Mouse (Mus musculus) heart, embryonic 16.5 days (tissue): ENCODE data around the gene Pbxip1. TPM values are rescaled to one million over a fixed set of nuclear protein-coding genes. Genes with fewer than 3 reads are reported as not detected.

Source experiments
- ATAC-seq: fragments of 200-750 bp; cut with Nextera tagmentation; replicated peaks from 2 replicates; pipeline ENCODE4 v1.8.0; 2017; ENCODE audit warnings: moderate number of reproducible peaks; ENCODE audit not compliant: insufficient read depth, low FRiP score; ENCODE audit errors: extremely low read depth
- H3K27ac ChIP-seq: fragments of 300-500 bp; sonication (generic); 2 replicates; pipeline ENCODE4 v1.5.1; 2014; ENCODE audit warnings: mild to moderate bottlenecking, low read length, control low read depth, moderate library complexity
- H3K27me3 ChIP-seq: fragments of 300-500 bp; sonication (generic); 2 replicates; pipeline ENCODE4 v1.6.1; 2014; ENCODE audit warnings: low read length, mixed read lengths; ENCODE audit not compliant: control insufficient read depth, insufficient read depth
- H3K36me3 ChIP-seq: fragments of 300-500 bp; sonication (generic); 2 replicates; pipeline ENCODE4 v1.6.1; 2014; ENCODE audit not compliant: control insufficient read depth, insufficient read depth
- H3K4me1 ChIP-seq: fragments of 300-500 bp; sonication (generic); 2 replicates; pipeline ENCODE4 v1.6.1; 2014; ENCODE audit warnings: low read length, mixed read lengths; ENCODE audit not compliant: control insufficient read depth, insufficient read depth
- H3K4me2 ChIP-seq: fragments of 300-500 bp; sonication (generic); 2 replicates; pipeline ENCODE4 v1.6.1; 2014; ENCODE audit warnings: low read depth, mild to moderate bottlenecking, control low read depth, low read length
- H3K4me3 ChIP-seq: fragments of 300-500 bp; sonication (generic); 2 replicates; pipeline ENCODE4 v1.5.1; 2014; ENCODE audit warnings: mild to moderate bottlenecking, control low read depth, low read length
- H3K9ac ChIP-seq: fragments of 300-500 bp; sonication (generic); 2 replicates; pipeline ENCODE4 v1.6.1; 2014; ENCODE audit warnings: low read length, control low read depth
- H3K9me3 ChIP-seq: fragments of 300-500 bp; sonication (generic); replicated peaks from 2 replicates; pipeline ENCODE4 v1.6.1; 2016; ENCODE audit warnings: low read length; ENCODE audit not compliant: control insufficient read depth
- WGBS: fragments of 180-500 bp; shearing (Covaris S2); extraction: QIAGEN DNeasy Blood & Tissue Kit; methylation state at CpG from one replicate; pipeline ENCODE4 v1.1.7; 2014; 5-methylcytosine and 5-hydroxymethylcytosine counted together
- polyA plus RNA-seq: library from polyadenylated mRNA; unstranded; fragments of >200 nt; fragmentation: Nextera tagmentation; extraction: Ambion mirVana; gene quantifications from 2 replicates; pipeline ENCODE4 v1.2.1, GENCODE M21; 2015

Gene Pbxip1
- polyA plus RNA-seq, 1 experiment from 2014 or later: 67.5 TPM

- Histone ChIP-seq H3K27me3 (no peaks in the 10 kb centered on the region), H3K9ac (peak overlapping the region; percentile 77), H3K4me2 (peak overlapping the region; percentile 85), H3K36me3 (peaks cover 23% of the 10 kb centered on the region), H3K27ac (peak overlapping the region; percentile 100), H3K9me3 (no peaks in the 10 kb centered on the region), H3K4me1 (peaks cover 36% of the 10 kb centered on the region), H3K4me3 (peak overlapping the region; percentile 90)
- WGBS: 0% methylated on average over 16 of the region's 16 CpGs
- ATAC-seq: peak; percentile 29
Observed at GRCm38 (mm10) chr3:89418861-89419250, 17.6 kb upstream of the Pbxip1 start.

- 3% methylated on average over 9 of the region's 9 CpGs for WGBS
- peaks cover 36% of the 10 kb centered on the region for H3K4me1 ChIP-seq
- 0 out of 2 replicates have a peak, but pooled peaks have one; percentile 3 for ATAC-seq
- peaks cover 18% of the 10 kb centered on the region for H3K36me3 ChIP-seq
- H3K27ac ChIP-seq: peak overlapping the region; percentile 100
- H3K9ac ChIP-seq: peak overlapping the region; percentile 77
- H3K4me2 ChIP-seq: peak overlapping the region; percentile 85
- H3K27me3 ChIP-seq: no peaks in the 10 kb centered on the region
- H3K4me3 ChIP-seq: peak overlapping the region; percentile 90
- H3K9me3 ChIP-seq: no peaks in the 10 kb centered on the region
Observed at GRCm38 (mm10) chr3:89419571-89419970, 16.9 kb upstream of the Pbxip1 start.

- Histone ChIP-seq H3K27ac (peak overlapping the region; percentile 100), H3K4me1 (peaks cover 36% of the 10 kb centered on the region), H3K4me2 (peak overlapping the region; percentile 85), H3K4me3 (peak overlapping the region; percentile 90), H3K9ac (peak overlapping the region; percentile 77), H3K27me3 (no peaks in the 10 kb centered on the region), H3K9me3 (no peaks in the 10 kb centered on the region), H3K36me3 (peaks cover 16% of the 10 kb centered on the region)
- 18% methylated on average over 3 of the region's 3 CpGs for WGBS
- no peak for ATAC-seq
Observed at GRCm38 (mm10) chr3:89419981-89420380, 16.5 kb upstream of the Pbxip1 start.

- Histone ChIP-seq H3K4me2 (peak overlapping the region; percentile 85), H3K4me1 (peaks cover 36% of the 10 kb centered on the region), H3K36me3 (peaks cover 12% of the 10 kb centered on the region), H3K27ac (peak overlapping the region; percentile 100), H3K9ac (peak overlapping the region; percentile 38), H3K27me3 (no peaks in the 10 kb centered on the region), H3K9me3 (no peaks in the 10 kb centered on the region), H3K4me3 (peak overlapping the region; percentile 56)
- 41% methylated on average over 2 of the region's 2 CpGs for WGBS
- ATAC-seq: no peak
Observed at GRCm38 (mm10) chr3:89420421-89420820, 16.1 kb upstream of the Pbxip1 start.

- no peaks in the 10 kb centered on the region for H3K9me3 ChIP-seq
- peak; percentile 67 for ATAC-seq
- peak overlapping the region; percentile 72 for H3K9ac ChIP-seq
- peaks cover 9% of the 10 kb centered on the region for H3K36me3 ChIP-seq
- 8% methylated on average over 11 of the region's 11 CpGs for WGBS
- peak overlapping the region; percentile 56 for H3K4me3 ChIP-seq
- H3K27me3 ChIP-seq: no peaks in the 10 kb centered on the region
- H3K4me1 ChIP-seq: peaks cover 36% of the 10 kb centered on the region
- H3K4me2 ChIP-seq: peak overlapping the region; percentile 85
- H3K27ac ChIP-seq: peak overlapping the region; percentile 100
Observed at GRCm38 (mm10) chr3:89421002-89421774, 15.3 kb upstream of the Pbxip1 start.

- no peak for ATAC-seq
- peak overlapping the region; percentile 56 for H3K4me3 ChIP-seq
- 13% methylated on average over 22 of the region's 22 CpGs for WGBS
Observed at GRCm38 (mm10) chr3:89421810-89422473, 14.6 kb upstream of the Pbxip1 start.

GRCm38 (mm10) chr3:89422556-89423205 lies 13.8 kb upstream of the Pbxip1 start:
- peaks cover 25% of the 10 kb centered on the region for H3K4me1 ChIP-seq
- H3K9me3 ChIP-seq: no peaks in the 10 kb centered on the region
- H3K4me2 ChIP-seq: peak overlapping the region; percentile 85
- no peak for ATAC-seq
- H3K36me3 ChIP-seq: peaks cover 23% of the 10 kb centered on the region
- no peak overlapping the region for H3K27ac ChIP-seq
- H3K4me3 ChIP-seq: peak overlapping the region; percentile 56
- WGBS: 61% methylated on average over 6 of the region's 6 CpGs
- peak overlapping the region; percentile 72 for H3K9ac ChIP-seq
- no peaks in the 10 kb centered on the region for H3K27me3 ChIP-seq

More at GRCm38 (mm10) chr3:89421810-89422473, 14.6 kb upstream of the Pbxip1 start:
- H3K9me3 ChIP-seq: no peaks in the 10 kb centered on the region
- peaks cover 32% of the 10 kb centered on the region for H3K4me1 ChIP-seq
- H3K9ac ChIP-seq: peak overlapping the region; percentile 72
- peak overlapping the region; percentile 100 for H3K27ac ChIP-seq
- no peaks in the 10 kb centered on the region for H3K27me3 ChIP-seq
- peak overlapping the region; percentile 85 for H3K4me2 ChIP-seq
- H3K36me3 ChIP-seq: peaks cover 16% of the 10 kb centered on the region

GRCm38 (mm10) chr3:89424416-89425140 lies 11.9 kb upstream of the Pbxip1 start:
- no peak overlapping the region for H3K27ac ChIP-seq
- H3K36me3 ChIP-seq: peaks cover 28% of the 10 kb centered on the region
- H3K4me3 ChIP-seq: no peak overlapping the region
- H3K27me3 ChIP-seq: no peaks in the 10 kb centered on the region
- H3K4me1 ChIP-seq: peaks cover 25% of the 10 kb centered on the region
- H3K9ac ChIP-seq: no peak overlapping the region
- no peaks in the 10 kb centered on the region for H3K9me3 ChIP-seq
- WGBS: 87% methylated on average over 5 of the region's 5 CpGs
- no peak for ATAC-seq
- H3K4me2 ChIP-seq: no peak overlapping the region
